Mouse (Mus musculus): ENCODE measurements around the gene Rpl18.

The Rpl18 gene

GRCm38 (mm10) chr7:45715090-45715708, at the start of gene Rpl18:
Rpl18 (plus strand) TSS chr7:45715457.
- CTCF ChIA-PET, result interaction anchor here (0.7 kb wide), 1 partner anchor 204 kb away, joined by 3 read pairs; no protein-coding TSS in a partner anchor

GRCm38 (mm10) chr7:45666161-45666560, 49.1 kb upstream of the Rpl18 start, which contains the start of gene Fut2:
Fut2 (minus strand) TSS chr7:45666394.
- CTCF ChIA-PET, result interaction anchor here (0.9 kb wide), 1 partner anchor 15 kb away, joined by 3 read pairs; no protein-coding TSS in a partner anchor

GRCm38 (mm10) chr7:45667761-45668160, 47.5 kb upstream of the Rpl18 start:
- CTCF ChIA-PET, result no interaction called here

- CTCF ChIA-PET, result no interaction called here
These were observed 46.3 kb upstream of the Rpl18 start for GRCm38 (mm10) chr7:45668921-45669320.

- CTCF ChIA-PET, result no interaction called here
These were observed 37.5 kb upstream of the Rpl18 start for GRCm38 (mm10) chr7:45677627-45678295.

GRCm38 (mm10) chr7:45678513-45678912, 36.7 kb upstream of the Rpl18 start:
- CTCF ChIA-PET, result no interaction called here

- CTCF ChIA-PET, result no interaction called here
These were observed 35.2 kb upstream of the Rpl18 start for GRCm38 (mm10) chr7:45679966-45680621.

- CTCF ChIA-PET, result interaction anchor here (0.9 kb wide), 1 partner anchor 15 kb away, joined by 3 read pairs; the partner anchor contains the start of gene Fut2
These were observed 34.1 kb upstream of the Rpl18 start for GRCm38 (mm10) chr7:45681046-45681736.

- CTCF ChIA-PET, result interaction anchor here (0.6 to 1.2 kb wide), 3 partner anchors 18 to 128 kb away, joined by 3 to 7 read pairs (median 4); partner anchors contain the start of gene Dbp
These were observed 32.8 kb upstream of the Rpl18 start for GRCm38 (mm10) chr7:45682144-45683126.

- CTCF ChIA-PET, result interaction anchor here (0.6 to 1.2 kb wide), 2 partner anchors 21 to 922 kb away, joined by 3 to 4 read pairs; partner anchors contain the start of gene Dbp
These were observed 31.7 kb upstream of the Rpl18 start, which contains the start of gene Ntn5 for GRCm38 (mm10) chr7:45683396-45684050. Ntn5 (plus strand) TSS chr7:45684022.

GRCm38 (mm10) chr7:45685811-45686210, 29.4 kb upstream of the Rpl18 start:
- CTCF ChIA-PET, result no interaction called here

GRCm38 (mm10) chr7:45686841-45687240, 28.4 kb upstream of the Rpl18 start:
- CTCF ChIA-PET, result no interaction called here

- CTCF ChIA-PET, result no interaction called here
These were observed 26.2 kb upstream of the Rpl18 start for GRCm38 (mm10) chr7:45689099-45689498.

- CTCF ChIA-PET, result no interaction called here
These were observed 25.5 kb upstream of the Rpl18 start for GRCm38 (mm10) chr7:45689800-45690199.

GRCm38 (mm10) chr7:45692364-45692763, 22.9 kb upstream of the Rpl18 start:
- CTCF ChIA-PET, result no interaction called here

GRCm38 (mm10) chr7:45693921-45694591, 21.2 kb upstream of the Rpl18 start, which contains the start of gene Sec1:
Sec1 (minus strand) TSS chr7:45694402.
- CTCF ChIA-PET, result no interaction called here

GRCm38 (mm10) chr7:45695098-45695497, 20.2 kb upstream of the Rpl18 start:
- CTCF ChIA-PET, result no interaction called here

GRCm38 (mm10) chr7:45697894-45698293, 17.4 kb upstream of the Rpl18 start:
- CTCF ChIA-PET, result interaction anchor here (0.6 kb wide), 1 partner anchor 1387 kb away, joined by 3 read pairs; no protein-coding TSS in a partner anchor

- CTCF ChIA-PET, result interaction anchor here (0.8 kb wide), 1 partner anchor 250 kb away, joined by 3 read pairs; no protein-coding TSS in a partner anchor
These were observed 15.6 kb upstream of the Rpl18 start, which contains the start of gene Car11 for GRCm38 (mm10) chr7:45699523-45700141. Car11 (plus strand) TSS chr7:45699843.

Measured in spleen, embryonic (tissue).